In the genomic region with DNA sequence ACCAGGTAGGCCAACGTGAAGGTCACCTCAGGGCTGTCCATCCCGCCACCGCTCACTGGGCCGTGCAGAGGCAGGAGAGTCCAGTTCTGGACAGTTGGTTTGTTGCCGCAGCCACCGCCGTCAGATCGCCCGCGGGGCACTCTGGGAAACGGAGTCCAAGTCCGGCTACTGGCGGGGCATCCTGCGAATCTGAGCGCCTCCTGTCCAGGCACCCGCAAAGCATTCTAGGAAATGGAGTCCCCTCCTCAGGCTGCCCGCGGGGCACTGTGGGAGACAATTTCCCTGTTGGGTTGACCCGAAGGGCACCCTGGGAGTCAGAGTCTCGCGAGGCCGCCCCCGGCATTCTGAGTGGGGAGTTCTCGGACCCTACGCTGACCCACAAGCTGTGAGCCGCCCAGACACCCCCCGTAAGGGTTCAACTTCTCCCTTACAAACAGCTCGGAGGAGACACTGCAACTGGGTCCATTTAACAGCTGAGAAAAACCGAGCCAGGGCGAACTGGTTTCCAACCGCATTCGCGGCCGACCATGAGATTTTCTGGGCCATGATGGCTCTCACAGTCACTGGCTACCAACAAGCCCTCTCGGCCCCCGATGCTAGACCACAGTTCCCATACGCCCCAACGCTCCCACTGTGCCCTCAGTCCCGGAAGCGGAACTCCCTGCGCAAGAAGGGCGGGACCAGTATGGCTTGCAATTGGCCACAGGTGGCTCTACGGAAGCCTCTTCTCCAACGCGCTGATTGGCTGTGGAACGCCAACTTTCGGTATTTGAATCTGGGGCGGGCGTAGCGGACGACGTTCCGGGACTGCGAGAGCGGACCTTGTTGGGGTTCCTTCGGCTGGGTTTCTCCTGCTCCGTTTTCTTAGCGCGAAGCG, we compare ENCODE assay signal across 8 mouse cellular contexts. TPM values are rescaled to one million over a fixed set of nuclear protein-coding genes. Genes with fewer than 3 reads are reported as not detected.
A peak's percentile ranks its signal among the peaks of the same experiment; 100 is the strongest.
DNase-seq lines count a peak whose midpoint lies in the region; ATAC-seq and TF ChIP-seq lines count a peak whose summit lies in the region.

Gene Tacc3 (plus strand): TSS at position 342 of the 877 bp plus-strand sequence.
Gene Tmem129 (minus strand): TSS at position 630 of the 877 bp plus-strand sequence.

- TF ChIP-seq CTCF in MEL (IDR thresholded peaks at IDR 0.05 in 2 of 3, conservative IDR thresholded peaks at IDR 0.05 in 1 of 3; ENCODE audit: control insufficient read depth in 1 of 3, insufficient read depth in 1 of 3, low read depth in 2 of 3, low read length in 3 of 3, poor library complexity in 1 of 3, severe bottlenecking in 1 of 3), result no peak
- TF ChIP-seq CTCF in cerebellum, adult 2 months (IDR thresholded peaks at IDR 0.05; ENCODE audit: borderline replicate concordance, insufficient read depth, low read depth, low read length), result no peak
- peak; percentile 30 for TF ChIP-seq CTCF in forebrain, postnatal 0 days (IDR thresholded peaks at IDR 0.05; ENCODE audit: low read depth)

- peaks cover 0 to 21% of the 10 kb centered on the region in 2 experiments; a peak in 2 of 4 replicates for H3K4me1 ChIP-seq in MEL (ENCODE audit: control insufficient read depth in 1 of 2, insufficient read depth in 2 of 2, low read length in 2 of 2)
- peaks cover 8% of the 10 kb centered on the region for H3K4me1 ChIP-seq in cerebellum, adult 2 months (ENCODE audit: control insufficient read depth, insufficient read depth, low read length)
- H3K4me1 ChIP-seq in forebrain, postnatal 0 days (ENCODE audit: insufficient read depth), result peaks cover 10% of the 10 kb centered on the region
- H3K4me1 ChIP-seq in lung, embryonic 15.5 days, result peaks cover 27% of the 10 kb centered on the region

- no peak for TF ChIP-seq RAD21 in MEL (IDR thresholded peaks at IDR 0.05; ENCODE audit: low read depth, low read length)

- ATAC-seq in forebrain, postnatal 0 days, result peak; percentile 98
- ATAC-seq in lung, embryonic 15.5 days (ENCODE audit: borderline replicate concordance, extremely low read depth, low FRiP score, low TSS enrichment), result peak; percentile 97

- H3K27ac ChIP-seq in MEL (ENCODE audit: control insufficient read depth, low read depth, low read length), result peak within 1 kb of the TSS; percentile 95
- peak within 1 kb of the TSS; percentile 94 for H3K27ac ChIP-seq in cerebellum, adult 2 months (ENCODE audit: insufficient read depth, low read length)
- peak within 1 kb of the TSS; percentile 97 for H3K27ac ChIP-seq in forebrain, postnatal 0 days (ENCODE audit: low read depth, low read length)
- peak within 1 kb of the TSS; percentile 97 for H3K27ac ChIP-seq in lung, embryonic 15.5 days

- peak within 1 kb of the TSS; percentile 80 to 83 for H3K4me3 ChIP-seq in MEL (ENCODE audit: control insufficient read depth in 1 of 2, insufficient read depth in 1 of 2, low read depth in 2 of 2, low read length in 2 of 2)
- H3K4me3 ChIP-seq in cerebellum, adult 2 months (replicated peaks; ENCODE audit: insufficient read depth, low read depth, low read length), result peak within 1 kb of the TSS; percentile 96
- H3K4me3 ChIP-seq in forebrain, postnatal 0 days (ENCODE audit: low read depth, low read length), result peak within 1 kb of the TSS; percentile 69
- peak within 1 kb of the TSS; percentile 91 for H3K4me3 ChIP-seq in lung, embryonic 15.5 days

- no peak for TF ChIP-seq EP300 in MEL (IDR thresholded peaks at IDR 0.05; ENCODE audit: low read depth in 1 of 2, low read length in 2 of 2)

- peak within 1 kb of the TSS; percentile 95 for H3K4me2 ChIP-seq in forebrain, postnatal 0 days (ENCODE audit: low read depth)
- H3K4me2 ChIP-seq in lung, embryonic 15.5 days, result peak within 1 kb of the TSS; percentile 74

- H3K9ac ChIP-seq in MEL (ENCODE audit: control insufficient read depth, low read depth, low read length, poor library complexity, severe bottlenecking), result peak within 1 kb of the TSS; percentile 92
- H3K9ac ChIP-seq in forebrain, postnatal 0 days, result peak within 1 kb of the TSS; percentile 81
- peak within 1 kb of the TSS; percentile 96 for H3K9ac ChIP-seq in lung, embryonic 15.5 days

- H3K36me3 ChIP-seq in MEL (ENCODE audit: control insufficient read depth in 1 of 2, insufficient read depth in 2 of 2, low read length in 2 of 2), result peaks cover 15 to 27% of the 10 kb centered on the region in 2 experiments
- H3K36me3 ChIP-seq in forebrain, postnatal 0 days (ENCODE audit: insufficient read depth), result peaks cover 7% of the 10 kb centered on the region; the same call in 1 of the 2 replicates
- peaks cover 48% of the 10 kb centered on the region for H3K36me3 ChIP-seq in lung, embryonic 15.5 days

- TF ChIP-seq POLR2A in MEL (IDR thresholded peaks at IDR 0.05; ENCODE audit: control insufficient read depth in 1 of 2, insufficient read depth in 1 of 2, low read depth in 1 of 2, low read length in 2 of 2, poor library complexity in 1 of 2), result peak; percentile 90 to 97
- peak; percentile 83 for TF ChIP-seq POLR2A in cerebellum, adult 2 months (IDR thresholded peaks at IDR 0.05; ENCODE audit: borderline replicate concordance, insufficient read depth, low read length)

- H3K79me2 ChIP-seq in MEL (ENCODE audit: control insufficient read depth, insufficient read depth, low read length, poor library complexity), result peaks cover 51% of the 10 kb centered on the region

- H3K27me3 ChIP-seq in MEL (ENCODE audit: control insufficient read depth in 1 of 2, insufficient read depth in 2 of 2, low read length in 2 of 2), result no peaks in the 10 kb centered on the region
- no peaks in the 10 kb centered on the region for H3K27me3 ChIP-seq in cerebellum, adult 2 months (ENCODE audit: control insufficient read depth, insufficient read depth, low read length)
- no peaks in the 10 kb centered on the region for H3K27me3 ChIP-seq in forebrain, postnatal 0 days (ENCODE audit: insufficient read depth, low read length)
- no peaks in the 10 kb centered on the region for H3K27me3 ChIP-seq in lung, embryonic 15.5 days

- peak; percentile 99 for DNase-seq in MEL (ENCODE audit: low read depth, low spot score)
- DNase-seq in cerebellum, adult 2 months, result peak; percentile 98 to 100
- DNase-seq in forebrain, postnatal 0 days, result peak; percentile 98
- peak; percentile 97 for DNase-seq in heart, postnatal 4 days
- DNase-seq in layer of hippocampus, adult 8-10 months (ENCODE audit: low spot score in 2 of 2), result peak; percentile 98 to 99
- peak; percentile 98 for DNase-seq in ovary, adult 18-20 months (ENCODE audit: low spot score)
- DNase-seq in thymus, postnatal 0 days (ENCODE audit: low spot score), result peak; percentile 99

- under 1% methylated on average over 60 of the region's 60 CpGs for WGBS in cerebellum, adult 2 months
- WGBS in forebrain, postnatal 0 days, result under 1% methylated on average over 60 of the region's 60 CpGs
- under 1% methylated on average over 60 of the region's 60 CpGs for WGBS in lung, embryonic 15.5 days

- H3K9me3 ChIP-seq in MEL (replicated peaks; ENCODE audit: insufficient read depth, low read length), result no peaks in the 10 kb centered on the region
- H3K9me3 ChIP-seq in forebrain, postnatal 0 days (ENCODE audit: low read length), result no peaks in the 10 kb centered on the region
- no peaks in the 10 kb centered on the region for H3K9me3 ChIP-seq in lung, embryonic 15.5 days

TF ChIP-seq in MEL, 35 proteins besides CTCF, POLR2A, EP300 and RAD21:
- TF ChIP-seq JUND (IDR thresholded peaks at IDR 0.05; ENCODE audit: low read depth, low read length) (no peak), GATA1 (IDR thresholded peaks at IDR 0.05; ENCODE audit: low read depth, low read length) (peak; percentile 13; the same call in 1 of the 2 replicates), TBP (IDR thresholded peaks at IDR 0.05; ENCODE audit: low read depth, low read length) (peak; percentile 82), ELF1 (IDR thresholded peaks at IDR 0.05; ENCODE audit: low read depth, low read length) (no peak)
TF ChIP-seq in MEL: peak in this region for 2.

RNA-seq across cellular contexts. Expression of gene Tacc3, which starts in this region (rescaled TPM):
- 149 and 151 TPM in 2 replicates for total RNA-seq in MEL (2012; rRNA removed)
- polyA plus RNA-seq in MEL (2012; ENCODE audit: insufficient read depth in 1 of 2, insufficient read length in 2 of 2, low read depth in 1 of 2, low replicate concordance in 2 of 2, missing spikeins in 1 of 2), result 100 to 1,000 TPM; 165 to 609 TPM
- 9.2 and 9.8 TPM in 2 replicates for polyA plus RNA-seq in cerebellum, adult 2 months (2012; rRNA removed)
- 12.0 and 20.1 TPM in 2 replicates for total RNA-seq in forebrain, postnatal 0 days (2014; rRNA removed)
- polyA plus RNA-seq in forebrain, postnatal 0 days (2015; fragmentation: Nextera tagmentation; extraction: Ambion mirVana), result 24.9 and 25.5 TPM in 2 replicates
- total RNA-seq in heart, postnatal 4 days (2021), result 10 to 100 TPM; 53.3 to 56.9 TPM
- total RNA-seq in layer of hippocampus, adult 8-10 months (2022), result 1 to 10 TPM; 4.1 to 7.2 (median 4.4) TPM
- polyA plus RNA-seq in lung, embryonic 15.5 days (2015; fragmentation: Nextera tagmentation; extraction: Ambion mirVana), result 217 and 227 TPM in 2 replicates
- polyA plus RNA-seq in thymus, postnatal 0 days (2015; fragmentation: Nextera tagmentation; extraction: Ambion mirVana), result 195 and 217 TPM in 2 replicates

RNA-seq across cellular contexts. Expression of gene Tmem129, which starts in this region (rescaled TPM):
- total RNA-seq in MEL (2012; rRNA removed), result 33.3 and 40.2 TPM in 2 replicates
- 10 to 100 TPM in 1 of 2 experiments, not detected in 1; 51.3 TPM for polyA plus RNA-seq in MEL (2012; ENCODE audit: insufficient read depth in 1 of 2, insufficient read length in 2 of 2, low read depth in 1 of 2, low replicate concordance in 2 of 2, missing spikeins in 1 of 2)
- polyA plus RNA-seq in cerebellum, adult 2 months (2012; rRNA removed), result 50.1 and 50.2 TPM in 2 replicates
- 20.6 and 23.9 TPM in 2 replicates for total RNA-seq in forebrain, postnatal 0 days (2014; rRNA removed)
- 15.5 and 20.9 TPM in 2 replicates for polyA plus RNA-seq in forebrain, postnatal 0 days (2015; fragmentation: Nextera tagmentation; extraction: Ambion mirVana)
- total RNA-seq in heart, postnatal 4 days (2021), result 10 to 100 TPM; 16.0 to 19.2 TPM
- total RNA-seq in layer of hippocampus, adult 8-10 months (2022), result 10 to 100 TPM; 22.4 to 25.7 (median 25.2) TPM
- polyA plus RNA-seq in lung, embryonic 15.5 days (2015; fragmentation: Nextera tagmentation; extraction: Ambion mirVana), result 37.3 and 39.7 TPM in 2 replicates
- polyA plus RNA-seq in thymus, postnatal 0 days (2015; fragmentation: Nextera tagmentation; extraction: Ambion mirVana), result 28.4 and 30.8 TPM in 2 replicates

Comparison
In these comparisons a context has a peak if more than half of its experiments do, and no peak if none do; other contexts are left out.
1. Peak in every context shown above with its lines: DNase-seq, ATAC-seq, H3K4me3 ChIP-seq and H3K27ac ChIP-seq.